Mouse (Mus musculus): Measurements from ENCODE around the gene Dnajc22.

Dnajc22 gene

GRCm38 (mm10) chr15:99116539-99116938, 23.6 kb downstream of the Dnajc22 start:
- DNase-seq = no peak

DNA sequence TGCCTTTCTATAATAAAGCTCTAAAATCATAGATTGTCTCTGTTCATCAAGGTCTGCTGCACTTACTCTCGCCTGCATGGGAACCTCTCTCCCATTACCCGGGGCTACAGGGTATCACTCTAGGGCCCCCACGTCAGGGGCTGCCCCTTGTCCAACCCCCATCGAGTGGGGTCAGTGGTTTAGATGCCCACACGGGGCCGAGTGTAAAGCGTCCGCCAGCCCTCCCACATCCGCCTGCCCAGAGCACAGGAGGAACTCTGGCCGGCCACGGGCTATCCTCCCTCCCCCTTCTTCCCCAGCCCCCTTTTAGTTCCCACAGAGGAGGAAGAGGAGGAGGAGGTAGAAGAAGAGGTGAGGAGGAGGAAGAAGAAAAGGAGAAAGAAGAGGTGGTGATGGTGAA, 27.8 kb downstream of the Dnajc22 start:
- DNase-seq = no peak

DNA sequence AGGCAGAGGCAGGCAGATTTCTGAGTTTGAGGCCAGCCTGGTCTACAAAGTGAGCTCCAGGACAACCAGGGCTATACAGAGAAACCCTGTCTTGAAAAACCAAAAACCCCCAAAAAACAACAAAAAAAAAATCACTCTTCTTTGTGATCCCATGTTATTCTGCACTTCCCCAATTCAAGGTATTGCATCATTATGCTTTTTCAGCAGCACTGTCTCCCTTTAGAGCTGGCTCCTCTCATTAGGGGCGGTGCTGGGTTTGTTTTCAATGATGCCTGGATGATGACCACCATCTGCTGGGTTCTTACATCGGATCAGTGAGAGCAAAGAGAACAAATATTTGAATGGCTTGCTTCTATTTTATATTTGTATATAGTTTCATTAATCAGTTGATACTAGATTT, 29.7 kb downstream of the Dnajc22 start:
- DNase-seq = no peak

- DNase-seq = no peak
Observed at GRCm38 (mm10) chr15:99125711-99126080, 32.7 kb downstream of the Dnajc22 start, which contains the start of gene Spats2. TSS of gene Spats2 (plus strand) at chr15:99125916.

DNA sequence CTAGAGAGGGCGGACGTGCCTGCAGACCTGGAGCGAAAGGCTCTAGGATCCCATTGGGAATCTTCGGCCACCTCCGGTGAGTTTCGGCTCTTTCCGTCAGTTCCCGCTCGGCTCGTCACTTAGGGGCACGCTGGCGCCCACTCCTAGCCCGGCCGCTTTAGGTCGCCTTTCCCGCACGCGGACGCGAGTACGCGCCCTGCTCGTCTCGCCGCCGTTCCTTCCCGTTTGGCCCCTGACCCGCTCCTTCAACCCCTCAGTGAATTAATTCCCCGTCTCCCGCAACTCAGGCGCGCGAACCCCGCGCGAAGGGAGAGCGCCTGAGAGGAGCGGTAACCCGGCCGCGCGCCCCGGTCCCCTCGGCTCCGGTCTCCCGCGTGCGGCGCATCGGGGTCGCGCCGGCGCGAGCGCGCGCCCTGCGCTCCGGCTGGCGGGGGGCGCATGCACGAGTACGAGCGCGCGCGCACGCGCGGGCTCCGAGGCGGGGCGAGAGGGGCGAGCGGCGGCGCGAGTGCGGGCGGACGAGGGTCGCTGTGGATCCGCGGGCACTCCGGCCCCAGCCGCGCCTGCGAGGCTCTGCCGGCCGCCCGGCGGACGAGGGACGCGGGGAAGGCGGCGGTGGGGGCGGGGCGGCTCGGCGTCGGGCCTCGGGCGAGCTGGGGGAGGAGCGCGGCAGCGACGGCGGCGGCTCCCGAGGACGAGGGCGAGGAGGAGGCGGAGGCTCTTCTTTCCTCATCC, 33.3 kb downstream of the Dnajc22 start:
- peak; percentile 78 to 90 for DNase-seq

- DNase-seq = peak in 1 of 2 experiments; percentile 9
Observed at GRCm38 (mm10) chr15:99126816-99127365, 33.9 kb downstream of the Dnajc22 start.

- DNase-seq = no peak
Observed at GRCm38 (mm10) chr15:99127851-99128522, 35.0 kb downstream of the Dnajc22 start.

- DNase-seq = no peak
Observed at GRCm38 (mm10) chr15:99129441-99129840, 36.5 kb downstream of the Dnajc22 start.

- no peak for DNase-seq
Observed at GRCm38 (mm10) chr15:99129956-99130910, 37.3 kb downstream of the Dnajc22 start.

DNA sequence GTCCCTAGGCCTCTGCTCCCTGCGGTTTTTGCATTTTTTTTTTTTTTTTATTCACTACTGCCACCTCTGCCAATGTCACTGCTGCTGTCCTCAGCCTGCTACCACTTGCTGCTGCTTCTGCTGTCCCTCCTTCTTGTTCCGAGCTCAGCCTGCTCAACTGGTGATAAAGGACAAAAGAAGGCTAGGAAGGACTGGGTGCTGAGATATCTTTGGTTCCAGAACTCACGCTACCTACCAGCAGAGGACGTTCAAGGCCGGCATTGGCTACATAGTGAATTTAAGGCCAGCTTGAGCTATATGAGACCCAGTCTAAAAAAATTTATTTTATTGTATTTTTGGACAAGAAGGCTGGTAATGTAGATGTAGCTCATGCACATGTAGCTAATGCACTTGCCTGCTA, 45.4 kb downstream of the Dnajc22 start:
- DNase-seq = no peak

GRCm38 (mm10) chr15:99139669-99140068, 46.7 kb downstream of the Dnajc22 start:
- DNase-seq = peak; percentile 22 to 49

- no peak for DNase-seq
Observed at GRCm38 (mm10) chr15:99150516-99150915, 57.5 kb downstream of the Dnajc22 start.

DNA sequence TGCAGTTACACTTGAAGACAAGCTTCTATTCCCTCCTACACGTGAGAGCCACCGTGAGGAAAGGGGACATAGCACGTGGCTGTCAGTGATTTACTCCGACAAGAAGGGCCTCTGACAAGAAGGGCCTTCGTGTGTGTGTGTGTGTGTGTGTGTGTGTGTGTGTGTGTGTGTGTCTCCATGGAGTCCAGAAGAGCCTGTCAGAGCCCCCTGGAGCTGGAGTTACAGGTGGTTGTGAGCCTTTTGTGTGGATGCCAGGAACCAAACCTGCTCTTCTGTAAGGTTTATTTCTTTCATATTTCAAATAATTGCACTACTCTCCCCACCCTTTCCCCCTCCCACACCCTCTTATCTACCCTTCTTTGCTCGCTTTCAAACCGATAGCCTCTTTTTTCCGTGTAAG, 58.4 kb downstream of the Dnajc22 start:
- DNase-seq = no peak

- no peak for DNase-seq
Observed at GRCm38 (mm10) chr15:99153466-99153865, 60.5 kb downstream of the Dnajc22 start.
